In the genomic region with DNA sequence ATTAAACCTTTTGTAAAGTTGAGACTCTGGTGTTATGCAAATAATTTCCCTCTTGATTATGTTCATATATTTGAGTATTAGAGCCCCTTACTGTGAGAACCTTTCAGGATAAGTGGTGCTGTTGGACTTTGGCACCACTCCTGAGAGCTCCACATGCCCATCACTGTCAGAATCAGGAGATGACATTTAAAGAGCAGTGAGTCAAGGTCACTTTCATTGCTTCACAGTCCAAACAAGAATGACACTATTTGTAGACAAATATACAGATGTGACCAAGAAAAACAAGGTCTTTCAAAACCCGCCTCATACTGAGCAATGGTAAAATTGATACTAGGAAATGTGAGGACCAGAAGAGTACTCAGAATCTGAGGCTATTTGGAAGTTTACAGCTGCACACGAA, we compare ENCODE assay signal across 24 mouse cellular contexts.
DNase-seq lines count a peak whose midpoint lies in the region; ATAC-seq and TF ChIP-seq lines count a peak whose summit lies in the region.
"Had no signal": no experiment of that assay in that cellular context is flagged by ENCODE, and none has a peak within 500 bp of the region (broad histone marks: within the 10 kb centered on the region; RNA-seq: fewer than 3 reads in every experiment).

No protein-coding gene starts in this region.

- H3K4me3 ChIP-seq in liver, adult 2 months (ENCODE audit: insufficient read depth, low read depth, low read length), result no peak overlapping the region
- H3K4me3 ChIP-seq in liver, embryonic 12.5 days, result no peak overlapping the region
- H3K4me3 ChIP-seq in liver, postnatal 0 days (ENCODE audit: low read depth, low read length), result no peak overlapping the region
- H3K4me3 ChIP-seq: embryonic facial prominence, embryonic 10.5 days; embryonic facial prominence, embryonic 12.5 days; forebrain, embryonic 13.5 days; forebrain, embryonic 15.5 days had no signal

- no peaks in the 10 kb centered on the region for H3K4me1 ChIP-seq in liver, adult 2 months (ENCODE audit: control insufficient read depth, insufficient read depth, low read length)
- H3K4me1 ChIP-seq in liver, embryonic 12.5 days, result 0 out of 2 replicates have a peak, but pooled peaks cover 3% of the 10 kb centered on the region
- H3K4me1 ChIP-seq in liver, postnatal 0 days (ENCODE audit: insufficient read depth), result no peaks in the 10 kb centered on the region
- H3K4me1 ChIP-seq: embryonic facial prominence, embryonic 10.5 days; embryonic facial prominence, embryonic 12.5 days; forebrain, embryonic 13.5 days; forebrain, embryonic 15.5 days had no signal

- no peak overlapping the region for H3K27ac ChIP-seq in liver, adult 2 months (replicated peaks; ENCODE audit: insufficient read depth, low read depth, low read length)
- no peak overlapping the region for H3K27ac ChIP-seq in liver, embryonic 12.5 days
- H3K27ac ChIP-seq in liver, postnatal 0 days (ENCODE audit: low read depth), result no peak overlapping the region
- H3K27ac ChIP-seq: embryonic facial prominence, embryonic 10.5 days; embryonic facial prominence, embryonic 12.5 days; forebrain, embryonic 13.5 days; forebrain, embryonic 15.5 days had no signal

- no peaks in the 10 kb centered on the region for H3K36me3 ChIP-seq in liver, adult 2 months (ENCODE audit: control insufficient read depth, insufficient read depth, low read length)
- H3K36me3 ChIP-seq in liver, embryonic 12.5 days, result no peaks in the 10 kb centered on the region
- no peaks in the 10 kb centered on the region for H3K36me3 ChIP-seq in liver, postnatal 0 days (replicated peaks; ENCODE audit: insufficient read depth, low read length)
- H3K36me3 ChIP-seq: embryonic facial prominence, embryonic 10.5 days; embryonic facial prominence, embryonic 12.5 days; forebrain, embryonic 15.5 days; G1E had no signal

- TF ChIP-seq EP300 in liver, postnatal 0 days (IDR thresholded peaks at IDR 0.05; ENCODE audit: low read depth), result no peak

- no peaks in the 10 kb centered on the region for H3K9me3 ChIP-seq in liver, embryonic 12.5 days (replicated peaks)
- H3K9me3 ChIP-seq in liver, postnatal 0 days (ENCODE audit: low read length), result no peaks in the 10 kb centered on the region
- H3K9me3 ChIP-seq: embryonic facial prominence, embryonic 10.5 days; embryonic facial prominence, embryonic 12.5 days; forebrain, embryonic 13.5 days; forebrain, embryonic 15.5 days; G1E had no signal

- no peak overlapping the region for H3K9ac ChIP-seq in liver, adult 2 months (ENCODE audit: low read depth, low read length)
- H3K9ac ChIP-seq in liver, embryonic 12.5 days, result no peak overlapping the region
- H3K9ac ChIP-seq in liver, postnatal 0 days (replicated peaks), result no peak overlapping the region
- H3K9ac ChIP-seq: embryonic facial prominence, embryonic 12.5 days; forebrain, embryonic 13.5 days; forebrain, embryonic 15.5 days; forebrain, postnatal 0 days had no signal

- no peak for ATAC-seq in liver, embryonic 12.5 days
- ATAC-seq in liver, postnatal 0 days, result peak; percentile 90
- ATAC-seq: activated CD4-positive, CD25-positive, alpha-beta regulatory T cell, adult 4 months; CD4-positive, CD25-positive, alpha-beta regulatory T cell, adult 4 months; forebrain, embryonic 13.5 days; forebrain, embryonic 15.5 days; forebrain, postnatal 0 days; Patski had no signal

- H3K79me2 ChIP-seq in liver, adult 2 months (ENCODE audit: control insufficient read depth, insufficient read depth, low read length), result no peaks in the 10 kb centered on the region

- whole genome bisulfite sequencing in liver, adult 2 months, result 18% methylated on average over 2 of the region's 2 CpGs
- WGBS in liver, embryonic 12.5 days (ENCODE audit: insufficient replicate concordance), result 46% methylated on average over 2 of the region's 2 CpGs
- WGBS in liver, postnatal 0 days (ENCODE audit: insufficient replicate concordance), result 58% methylated on average over 2 of the region's 2 CpGs

- DNase-seq in adrenal gland, adult (ENCODE audit: inconsistent age in 2 of 2, low spot score in 1 of 2), result peak; percentile 6 to 76
- DNase-seq in adrenal gland, adult 18-20 months (ENCODE audit: low spot score in 2 of 2), result no peak
- peak; percentile 2 for DNase-seq in adrenal gland, postnatal 10 days
- no peak for DNase-seq in adrenal gland, adult 8-10 months
- DNase-seq in liver, adult 2 months (ENCODE audit: extremely low read depth, low read depth, low spot score), result peak; percentile 73
- DNase-seq in liver, postnatal 0 days, result no peak
- no peak for DNase-seq in liver
- DNase-seq: B cell, adult 2 months; cerebellum, adult 11 months; cerebellum, adult 18-20 months; cerebellum, adult 9-10 months; cerebellum, postnatal 10 days; cerebellum, postnatal 25 days; forebrain, postnatal 0 days had no signal

- TF ChIP-seq POLR2A in liver, adult 2 months (IDR thresholded peaks at IDR 0.05; ENCODE audit: extremely low read depth, insufficient read depth, low read length), result no peak

- no peak overlapping the region for H3K4me2 ChIP-seq in liver, embryonic 12.5 days
- H3K4me2 ChIP-seq in liver, postnatal 0 days (ENCODE audit: low read depth, low read length), result no peak overlapping the region
- H3K4me2 ChIP-seq: embryonic facial prominence, embryonic 12.5 days; forebrain, embryonic 13.5 days; forebrain, embryonic 15.5 days had no signal

- no peak for TF ChIP-seq CTCF in liver, adult 2 months (IDR thresholded peaks at IDR 0.05; ENCODE audit: low read depth, low read length)
- TF ChIP-seq CTCF in liver, postnatal 0 days (IDR thresholded peaks at IDR 0.05; ENCODE audit: low read depth), result no peak

- H3K27me3 ChIP-seq in liver, adult 2 months (ENCODE audit: control insufficient read depth, insufficient read depth, low read length), result no peaks in the 10 kb centered on the region
- H3K27me3 ChIP-seq in liver, embryonic 12.5 days (replicated peaks), result no peaks in the 10 kb centered on the region
- no peaks in the 10 kb centered on the region for H3K27me3 ChIP-seq in liver, postnatal 0 days (ENCODE audit: insufficient read depth, low read length)
- H3K27me3 ChIP-seq: CH12.LX; embryonic facial prominence, embryonic 12.5 days; forebrain, embryonic 13.5 days; forebrain, embryonic 15.5 days had no signal

Comparison
In these comparisons a context has a peak if more than half of its experiments do, and no peak if none do; other contexts are left out.
1. DNase-seq: peak in adrenal gland, adult (2 of 2), adrenal gland, postnatal 10 days (single experiment) and liver, adult 2 months (single experiment); none in adrenal gland, adult 18-20 months (0 of 2), adrenal gland, adult 8-10 months (single experiment), liver, postnatal 0 days (single experiment) and liver (single experiment).